Mouse (Mus musculus): ENCODE data around the gene Daglb. TPM values are rescaled to one million over a fixed set of nuclear protein-coding genes. Genes with fewer than 3 reads are reported as not detected.
A peak's percentile ranks its signal among the peaks of the same experiment; 100 is the strongest.
"Not testable (repeated sequence)": the region's sequence is repeated elsewhere in the genome, so short reads cannot be mapped to it uniquely, and the experiment has no call there.

Gene Daglb
- total RNA-seq, 2 experiments from 2014 or later, result 16.0 to 22.2 TPM

DNA sequence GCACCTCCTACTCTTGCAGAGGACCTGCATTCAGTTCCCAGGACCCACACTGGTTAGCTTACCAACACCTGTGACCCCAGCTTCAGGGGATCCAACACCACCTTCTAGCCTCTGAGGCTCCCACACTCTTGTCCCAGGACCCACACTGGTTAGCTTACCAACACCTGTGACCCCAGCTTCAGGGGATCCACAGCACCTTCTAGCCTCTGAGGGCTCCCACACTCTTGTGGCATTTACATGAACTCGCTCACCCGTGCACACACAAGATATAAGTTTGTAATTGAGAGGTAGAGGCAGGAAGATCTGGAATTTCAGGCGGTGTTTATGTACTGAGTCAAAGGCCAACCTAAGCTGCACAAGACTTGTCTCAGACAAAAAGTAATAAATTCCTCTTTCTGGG is 13.5 kb downstream of the Daglb start:
- ATAC-seq (replicated peaks; ENCODE audit: low FRiP score, poor library complexity, severe bottlenecking), result no peak

DNA sequence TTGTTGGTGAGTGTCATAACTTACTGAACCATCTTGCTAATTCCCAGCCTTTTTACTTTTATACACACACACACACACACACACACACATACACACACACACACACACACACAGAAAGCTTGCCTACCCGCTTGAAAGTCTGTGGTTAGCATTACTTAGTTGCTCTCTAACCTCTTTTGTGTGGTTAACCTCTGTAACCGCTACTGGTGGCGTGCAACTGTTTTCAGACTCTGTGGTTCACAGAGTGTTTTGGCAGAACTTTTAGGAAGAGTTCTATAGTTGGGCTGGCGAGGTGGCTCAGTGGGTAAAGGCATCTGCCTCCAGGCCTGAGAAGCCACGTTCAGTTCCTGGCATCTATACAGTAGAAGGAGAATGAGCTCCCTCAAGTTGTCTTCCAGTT is 20.6 kb downstream of the Daglb start:
- ATAC-seq (replicated peaks; ENCODE audit: low FRiP score, poor library complexity, severe bottlenecking), result no peak

DNA sequence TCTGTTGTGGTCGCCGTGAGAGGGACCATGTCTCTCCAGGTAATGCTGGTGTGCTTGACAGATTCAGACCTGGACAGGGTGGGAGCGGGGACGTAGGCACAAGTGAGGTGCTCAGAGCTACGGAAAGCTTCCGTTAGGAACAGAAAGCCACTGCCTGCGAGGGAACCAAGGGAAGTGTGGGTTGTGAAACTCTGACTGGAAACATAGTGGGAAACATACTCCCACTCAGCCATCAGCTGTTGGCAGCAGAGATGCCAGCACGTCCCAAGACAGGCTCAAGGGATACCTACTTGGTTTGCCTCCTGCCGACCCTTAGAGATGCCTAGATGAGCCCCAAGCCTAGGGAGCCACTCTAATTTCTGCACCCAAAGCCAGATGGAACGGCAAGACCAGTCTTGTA is 22.8 kb downstream of the Daglb start:
- no peak for ATAC-seq (replicated peaks; ENCODE audit: low FRiP score, poor library complexity, severe bottlenecking)

DNA sequence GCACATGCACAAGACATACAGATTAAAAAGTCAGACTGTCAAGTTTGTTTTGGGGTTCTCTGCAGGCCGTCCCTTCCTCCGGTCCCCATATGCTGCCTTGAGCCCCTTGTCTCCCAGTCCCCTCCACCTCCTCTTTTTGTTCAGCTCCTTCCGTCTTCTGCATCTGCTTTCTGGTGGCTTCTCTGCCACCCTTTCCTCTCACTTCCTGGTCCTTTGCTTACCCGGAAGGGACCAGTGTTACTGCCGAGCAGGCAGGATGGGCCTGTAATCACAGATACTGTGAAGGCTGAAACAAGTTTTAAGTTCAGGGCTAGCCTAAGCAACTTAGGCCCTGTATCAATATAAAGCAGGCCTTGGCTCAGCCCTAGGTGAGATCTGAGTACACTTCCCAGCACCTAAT is 23.6 kb downstream of the Daglb start:
- ATAC-seq (replicated peaks; ENCODE audit: low FRiP score, poor library complexity, severe bottlenecking), result no peak

DNA sequence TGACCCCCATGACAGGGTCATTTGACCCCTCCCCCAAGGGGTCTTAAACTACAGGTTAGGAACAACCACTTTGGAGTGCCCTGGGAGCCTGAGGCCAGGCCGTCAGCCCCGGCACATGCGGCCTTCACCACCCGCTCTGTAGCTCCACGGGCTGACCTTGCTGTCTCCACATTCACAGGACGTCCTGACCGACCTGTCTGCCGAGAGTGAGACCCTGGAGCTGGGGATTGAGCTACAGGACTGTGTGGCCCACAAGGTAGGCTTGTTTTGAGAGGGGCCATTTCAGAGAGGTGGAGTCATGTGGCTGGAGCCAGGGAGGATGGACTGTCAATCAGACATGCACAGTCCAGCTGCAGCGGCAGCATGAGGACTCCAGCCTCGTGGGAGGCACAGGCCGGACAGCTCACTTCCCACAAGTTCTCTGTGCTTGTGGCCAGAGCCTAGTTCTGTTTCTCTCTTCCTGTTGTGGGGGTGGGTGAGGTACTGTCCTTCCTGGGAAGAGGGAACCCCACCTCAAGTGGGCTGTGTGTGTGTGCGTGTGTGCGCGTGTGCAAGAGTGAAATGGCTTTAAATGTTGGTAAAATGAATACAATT is 25.5 kb downstream of the Daglb start:
- no peak for ATAC-seq (replicated peaks; ENCODE audit: low FRiP score, poor library complexity, severe bottlenecking)

DNA sequence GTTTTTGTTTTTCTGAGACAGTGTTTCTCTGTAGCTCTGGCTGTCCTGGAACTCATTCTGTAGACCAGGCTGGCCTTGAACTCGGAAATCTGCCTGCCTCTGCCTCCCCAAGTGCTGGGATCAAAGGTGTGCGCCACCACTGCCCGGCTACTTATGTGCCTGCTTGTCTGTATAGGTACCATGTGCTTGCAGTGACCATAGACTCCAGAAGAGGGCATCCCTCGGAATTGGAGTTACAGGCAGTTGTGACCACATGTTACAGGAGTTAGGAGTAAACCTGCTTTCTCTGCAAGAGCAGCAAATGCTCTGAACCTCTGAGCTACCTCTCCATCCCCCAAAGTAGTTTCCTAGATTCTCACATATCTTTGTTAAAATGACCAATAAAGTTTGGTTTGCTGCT is 27.4 kb downstream of the Daglb start:
- ATAC-seq (replicated peaks; ENCODE audit: low FRiP score, poor library complexity, severe bottlenecking), result no peak

DNA sequence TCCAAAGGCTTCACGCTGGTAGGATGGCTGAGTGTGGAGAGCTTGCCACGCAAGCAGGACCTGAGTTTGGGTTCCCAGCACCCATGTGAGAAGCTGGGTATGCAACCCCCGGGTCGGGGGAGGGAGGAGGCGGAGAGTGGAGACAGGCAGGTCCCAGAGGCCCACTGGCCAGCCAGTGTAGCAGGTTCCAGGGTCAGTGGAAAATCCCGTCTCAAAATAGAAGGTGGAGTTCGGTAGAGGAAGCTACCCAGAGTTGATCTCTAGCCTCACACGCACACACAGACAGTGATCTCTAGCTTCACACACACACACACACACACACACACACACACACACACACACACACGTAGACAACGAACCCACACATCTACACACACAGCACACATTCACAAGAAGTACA is 28.8 kb downstream of the Daglb start:
- no peak for ATAC-seq (replicated peaks; ENCODE audit: low FRiP score, poor library complexity, severe bottlenecking)

DNA sequence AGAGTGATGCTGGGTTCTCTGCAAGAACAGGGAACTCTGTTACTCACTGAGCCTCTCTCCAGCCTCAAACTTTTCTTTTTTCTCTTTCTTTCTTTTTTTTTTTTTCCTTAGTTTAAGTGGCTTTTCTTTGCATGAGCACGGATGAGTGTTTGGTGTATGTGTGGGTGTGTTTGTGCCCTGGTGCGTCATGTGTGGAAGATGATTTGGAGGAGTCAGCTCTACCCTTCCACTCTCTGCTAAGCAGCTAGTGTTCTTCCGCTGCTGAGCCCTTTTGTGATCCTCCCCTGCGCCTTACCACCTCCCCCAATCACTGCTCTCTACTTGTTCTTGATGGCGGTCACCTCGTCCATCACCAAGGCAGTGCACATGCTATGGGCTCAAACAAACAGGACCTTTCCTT is 31.3 kb downstream of the Daglb start:
- ATAC-seq (replicated peaks; ENCODE audit: low FRiP score, poor library complexity, severe bottlenecking), result no peak

DNA sequence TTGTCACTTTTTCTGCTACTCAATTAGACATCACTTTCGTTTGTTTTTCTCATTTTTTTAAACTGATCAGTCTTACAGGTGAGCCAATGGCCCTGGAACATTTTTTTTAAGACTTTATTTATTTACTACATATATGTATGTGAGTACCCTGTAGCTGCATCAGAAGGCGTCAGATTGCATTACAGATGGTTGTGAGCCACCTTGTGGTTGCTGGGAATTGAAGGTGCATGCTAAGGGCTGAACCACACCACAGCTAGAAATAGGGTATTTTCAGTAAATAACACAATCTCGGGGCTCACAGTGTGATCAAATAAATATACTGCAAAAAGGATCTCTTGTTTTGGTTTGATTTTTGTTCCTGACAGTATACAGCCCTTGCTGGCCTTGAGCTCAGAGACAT is 33.1 kb downstream of the Daglb start:
- no peak for ATAC-seq (replicated peaks; ENCODE audit: low FRiP score, poor library complexity, severe bottlenecking)

DNA sequence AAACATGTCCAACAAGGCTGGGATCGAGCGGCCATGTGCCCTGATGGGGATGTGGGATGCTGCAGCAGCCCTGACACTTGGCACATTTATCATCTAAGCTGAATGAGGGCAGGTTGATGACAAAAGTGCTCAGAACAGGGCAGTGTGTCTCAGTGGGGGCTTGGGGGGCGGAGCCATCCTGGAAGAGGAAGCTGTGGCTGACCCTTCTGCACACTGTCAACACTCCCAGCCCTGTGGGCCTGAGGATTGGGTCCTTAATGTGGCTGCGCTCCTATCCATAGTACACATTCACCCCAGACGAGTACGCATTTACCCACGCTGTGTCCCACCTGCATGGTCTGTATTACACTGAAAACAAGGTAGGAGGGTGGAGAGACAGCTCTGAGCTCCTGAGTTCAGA is 34.8 kb downstream of the Daglb start:
- no peak for ATAC-seq (replicated peaks; ENCODE audit: low FRiP score, poor library complexity, severe bottlenecking)

DNA sequence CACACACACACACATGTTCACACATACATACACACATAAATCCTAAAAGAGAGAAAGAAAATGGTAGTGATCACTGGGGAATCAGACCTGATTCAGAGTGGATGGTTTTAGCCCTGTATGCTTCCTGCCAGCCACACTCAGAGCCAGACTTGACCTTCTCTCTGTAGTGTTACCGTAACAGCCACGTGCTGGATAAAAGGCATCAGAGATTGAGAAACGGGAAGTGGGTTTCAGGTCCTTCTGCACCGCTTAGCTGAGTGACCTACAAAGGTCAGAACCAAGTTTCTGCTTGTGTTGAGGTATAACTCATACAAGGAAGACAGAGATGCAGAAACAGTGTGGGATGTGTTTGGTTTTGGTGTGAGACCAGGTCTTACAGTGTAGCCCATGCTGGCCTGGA is 35.3 kb downstream of the Daglb start:
- no peak for ATAC-seq (replicated peaks; ENCODE audit: low FRiP score, poor library complexity, severe bottlenecking)

DNA sequence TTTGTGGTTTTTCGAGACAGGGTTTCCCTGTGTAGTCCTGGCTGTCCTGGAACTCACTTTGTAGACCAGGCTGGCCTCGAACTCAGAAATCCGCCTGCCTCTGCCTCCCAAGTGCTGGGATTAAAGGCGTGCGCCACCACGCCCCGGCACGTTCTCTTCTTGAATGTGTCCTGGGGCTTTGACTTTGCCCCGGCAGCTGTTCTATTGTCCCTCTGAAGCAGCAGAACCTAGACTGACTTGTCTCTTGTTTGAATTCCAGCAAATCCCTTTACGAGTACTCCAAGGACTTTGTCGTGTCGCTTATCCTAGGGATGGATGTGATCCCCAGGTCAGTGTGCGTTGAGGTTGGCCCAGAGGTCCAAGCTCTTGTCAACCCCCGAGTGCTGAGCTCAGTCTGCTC is 36.3 kb downstream of the Daglb start:
- ATAC-seq (replicated peaks; ENCODE audit: low FRiP score, poor library complexity, severe bottlenecking), result not testable (repeated sequence)

DNA sequence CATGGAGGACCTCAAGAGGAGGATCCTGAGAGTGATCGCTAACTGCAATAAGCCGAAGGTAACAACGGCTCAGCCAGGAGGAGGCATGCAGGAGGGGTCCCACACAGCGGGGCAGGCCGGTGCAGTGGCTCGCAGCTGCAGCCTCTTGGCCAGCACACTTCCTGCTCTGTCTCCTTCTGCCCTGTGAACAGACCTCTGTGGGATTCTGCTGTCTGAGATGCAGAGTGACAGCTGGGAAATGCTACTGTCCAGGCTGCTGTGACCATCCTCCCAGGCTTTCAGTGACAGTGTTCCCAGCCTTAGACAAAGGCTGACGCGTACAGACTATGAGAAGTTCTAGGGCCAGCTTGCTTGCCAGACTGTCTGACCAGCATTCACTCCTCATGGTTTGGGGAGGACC is 36.8 kb downstream of the Daglb start:
- ATAC-seq (replicated peaks; ENCODE audit: low FRiP score, poor library complexity, severe bottlenecking), result no peak

DNA sequence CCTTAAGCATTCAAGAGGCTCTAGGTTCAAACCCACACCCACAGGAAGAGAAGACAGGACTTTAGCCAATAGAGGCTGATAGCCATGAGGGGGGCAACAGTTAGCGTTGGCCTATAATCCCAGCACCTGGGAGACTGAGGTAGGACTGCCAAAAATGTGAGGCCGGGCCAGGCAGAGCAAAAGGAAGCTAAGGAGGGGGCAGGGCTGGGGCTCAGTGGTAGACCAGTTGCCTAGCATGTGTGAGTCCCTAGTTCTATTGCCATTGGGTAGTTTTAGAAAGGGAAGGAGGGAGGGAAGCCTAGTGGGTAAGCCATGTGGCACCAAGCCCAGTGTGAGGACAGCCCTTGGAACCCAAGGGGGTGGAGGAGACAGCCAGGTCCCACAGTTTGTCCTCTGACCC is 37.3 kb downstream of the Daglb start:
- no peak for ATAC-seq (replicated peaks; ENCODE audit: low FRiP score, poor library complexity, severe bottlenecking)

DNA sequence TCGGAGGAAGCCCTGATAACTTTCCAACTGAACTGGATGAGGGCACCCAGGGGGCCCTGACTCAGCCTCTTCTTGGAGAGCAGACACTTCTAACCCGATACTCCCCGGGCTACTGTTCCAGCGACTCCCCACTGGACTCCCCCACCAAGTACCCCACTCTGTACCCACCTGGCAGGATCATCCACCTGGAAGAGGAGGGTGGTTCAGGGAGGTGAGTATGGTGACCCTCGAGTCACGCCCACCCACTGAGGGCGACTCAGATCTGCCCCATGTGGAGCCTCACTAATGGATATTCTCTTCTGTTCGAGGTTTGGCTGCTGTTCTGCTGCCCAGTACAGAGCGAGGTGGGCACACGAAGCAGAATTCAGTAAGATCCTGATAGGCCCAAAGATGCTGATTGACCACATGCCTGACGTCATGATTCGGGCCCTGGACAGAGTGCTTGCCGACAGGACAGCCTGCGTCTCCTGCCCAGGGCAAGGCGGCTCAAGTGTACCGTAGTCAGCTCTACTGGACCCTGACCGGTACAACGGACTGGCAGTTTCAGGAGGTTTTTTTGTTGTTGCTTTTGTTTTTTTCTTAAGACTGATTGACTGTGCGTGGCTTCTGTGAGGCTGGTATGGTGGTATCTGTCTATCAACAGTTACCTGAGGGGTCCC is 38.6 kb downstream of the Daglb start:
- ATAC-seq (replicated peaks; ENCODE audit: low FRiP score, poor library complexity, severe bottlenecking), result 0 out of 2 replicates have a peak, but pooled peaks have one; percentile 16

DNA sequence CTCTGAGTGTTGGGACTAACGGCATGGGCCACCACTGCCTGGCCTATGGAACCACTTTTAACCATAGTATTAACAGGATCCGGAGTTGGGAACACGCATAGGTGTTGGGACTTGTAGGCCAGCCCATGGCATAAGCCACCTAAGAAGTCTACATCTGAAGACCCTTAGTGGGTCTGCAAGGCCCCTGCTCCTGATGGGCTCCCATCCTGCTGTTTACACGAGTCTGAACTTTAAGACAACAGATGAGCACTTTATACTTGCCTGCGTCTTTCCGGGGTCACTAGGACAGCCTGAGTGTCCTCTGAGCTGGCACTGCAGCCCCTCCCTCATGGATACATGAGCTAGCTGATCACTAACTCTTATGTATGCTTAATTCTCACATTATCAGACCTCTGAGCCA is 39.4 kb downstream of the Daglb start:
- ATAC-seq (replicated peaks; ENCODE audit: low FRiP score, poor library complexity, severe bottlenecking), result no peak

DNA sequence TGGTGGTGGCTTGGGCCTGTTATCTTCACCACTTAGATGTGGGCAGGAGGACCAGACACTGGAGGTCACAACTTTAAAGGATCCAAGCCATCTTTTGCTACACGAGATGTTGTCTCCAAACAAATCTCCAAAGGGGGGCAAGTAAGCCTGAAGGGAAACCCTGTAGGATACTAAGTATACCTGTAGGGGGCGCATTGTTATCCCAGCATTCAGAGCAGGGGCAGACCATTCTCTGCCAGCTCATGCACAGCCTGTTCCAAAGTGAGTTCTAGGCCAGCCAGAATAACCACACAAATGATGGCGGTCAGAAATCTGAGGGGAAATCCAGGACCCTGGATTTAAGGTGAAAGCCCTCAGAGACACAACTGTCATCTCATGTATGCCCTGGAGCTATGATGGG is 40.1 kb downstream of the Daglb start:
- peak; percentile 53 for ATAC-seq (replicated peaks; ENCODE audit: low FRiP score, poor library complexity, severe bottlenecking)

DNA sequence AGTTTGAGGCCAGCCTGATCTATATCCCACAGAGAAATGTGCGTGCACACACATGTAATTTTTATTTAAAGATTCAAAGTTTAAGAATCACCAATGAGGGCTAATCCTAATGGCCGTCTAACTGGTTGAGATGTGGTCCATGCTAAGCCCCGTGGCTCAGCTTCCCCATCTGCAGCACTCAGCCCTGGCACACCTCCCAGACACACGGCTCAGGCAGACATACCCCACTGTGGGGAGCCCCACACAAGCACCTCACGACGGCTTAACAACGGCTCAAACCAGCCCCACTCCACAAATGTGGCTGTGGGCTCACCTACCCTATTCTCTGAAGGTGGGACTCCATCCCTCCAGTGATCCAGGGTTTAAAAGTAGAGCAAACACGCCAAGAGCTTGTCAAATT is 40.7 kb downstream of the Daglb start:
- no peak for ATAC-seq (replicated peaks; ENCODE audit: low FRiP score, poor library complexity, severe bottlenecking)

DNA sequence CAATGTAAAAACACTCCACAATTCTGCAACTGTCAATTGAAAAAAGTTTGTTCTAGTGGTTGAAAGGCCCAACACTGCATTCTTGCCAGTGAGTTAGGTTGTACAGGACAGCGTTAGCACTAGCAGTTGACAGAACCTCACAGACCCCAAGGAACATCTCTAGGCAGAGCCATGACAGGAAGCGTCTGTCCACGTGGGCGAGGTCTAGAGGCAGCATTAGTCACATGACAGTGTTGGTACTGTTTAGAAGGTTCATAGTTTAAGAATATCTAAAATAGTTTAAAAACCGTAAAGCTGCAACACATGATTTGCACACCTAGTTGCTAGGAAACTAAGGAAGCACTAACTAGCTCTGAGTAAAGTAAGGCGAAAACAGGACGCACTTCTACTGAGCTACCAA is 41.2 kb downstream of the Daglb start:
- no peak for ATAC-seq (replicated peaks; ENCODE audit: low FRiP score, poor library complexity, severe bottlenecking)

DNA sequence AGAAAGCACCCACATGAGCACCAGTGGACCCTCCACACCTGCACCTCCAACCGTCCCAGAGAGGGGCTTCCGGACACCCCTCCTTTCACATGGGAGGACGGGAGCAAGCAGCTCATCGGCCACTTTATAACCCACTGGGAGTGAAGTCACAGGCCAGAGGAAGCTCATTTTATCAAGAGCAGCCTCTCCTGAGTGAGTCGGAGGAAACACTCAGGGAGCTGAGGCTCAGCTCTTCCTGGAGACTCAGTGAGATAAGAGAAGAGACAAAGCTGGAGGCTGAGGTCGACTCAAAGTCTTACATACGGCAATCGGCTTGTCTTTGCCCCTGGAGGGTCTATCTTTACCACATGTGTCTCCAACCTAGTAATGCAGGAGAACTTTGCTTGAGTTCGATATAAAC is 44.9 kb downstream of the Daglb start:
- 0 out of 2 replicates have a peak, but pooled peaks have one; percentile 35 for ATAC-seq (replicated peaks; ENCODE audit: low FRiP score, poor library complexity, severe bottlenecking)

DNA sequence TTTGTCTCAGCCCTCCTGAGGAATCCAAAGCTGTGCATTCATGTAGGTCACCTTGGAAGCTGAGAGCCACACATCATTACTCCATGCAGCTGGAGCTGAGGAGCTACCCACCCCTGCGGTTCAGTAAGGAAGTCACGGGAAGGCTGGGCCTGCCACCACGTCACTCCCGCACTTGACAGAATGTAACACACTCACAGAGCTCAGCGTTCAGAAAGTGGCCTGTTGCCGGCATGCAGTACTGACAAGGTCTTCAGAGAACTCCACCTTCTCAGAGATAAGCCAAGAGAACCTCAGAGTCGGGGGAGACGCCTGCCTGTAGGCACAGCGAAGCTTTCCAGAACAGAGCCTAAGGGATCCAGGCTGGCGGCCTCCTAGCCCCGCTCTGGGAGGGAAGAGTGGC is 45.4 kb downstream of the Daglb start:
- ATAC-seq (replicated peaks; ENCODE audit: low FRiP score, poor library complexity, severe bottlenecking), result peak; percentile 66

DNA sequence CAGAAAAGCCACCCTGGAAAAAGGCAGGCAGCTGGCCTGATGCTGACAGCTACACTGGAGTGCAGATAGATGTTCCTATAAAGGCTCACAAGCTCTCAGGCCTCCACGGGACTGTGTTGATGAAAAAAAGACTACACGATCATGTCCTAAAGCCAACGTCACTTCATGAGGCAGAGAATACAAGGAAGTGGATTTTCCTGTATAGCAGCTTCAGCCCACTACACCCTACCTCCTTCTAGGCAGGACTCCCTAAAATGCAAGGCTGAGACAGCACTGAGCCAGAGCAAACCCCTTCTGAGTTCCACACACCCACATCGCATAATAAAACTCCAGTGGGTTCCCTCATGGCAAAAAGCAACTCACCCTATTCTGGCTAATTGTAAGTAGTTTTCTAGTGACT is 47.2 kb downstream of the Daglb start:
- no peak for ATAC-seq (replicated peaks; ENCODE audit: low FRiP score, poor library complexity, severe bottlenecking)

All from erythroid progenitor cell, adult 5-6 weeks (primary cell).